Mouse (Mus musculus) stomach, embryonic 14.5 days (tissue): Measurements from ENCODE around the gene Cep70. TPM values are rescaled to one million over a fixed set of nuclear protein-coding genes. Genes with fewer than 3 reads are reported as not detected.

Source experiments
- ATAC-seq: fragments of 200-750 bp; cut with Nextera tagmentation; 2 replicates; pipeline ENCODE4 v1.8.0; 2017; ENCODE audit warnings: low read depth, moderate TSS enrichment; ENCODE audit not compliant: insufficient number of reproducible peaks, insufficient read depth, low FRiP score
- H3K27ac ChIP-seq: fragments of 300-500 bp; sonication (generic); 2 replicates; pipeline ENCODE4 v1.5.1; 2014; ENCODE audit warnings: mild to moderate bottlenecking, low read length, moderate library complexity, mixed read lengths
- H3K27me3 ChIP-seq: fragments of 300-500 bp; sonication (generic); 2 replicates; pipeline ENCODE4 v1.6.1; 2014; ENCODE audit warnings: low read length, control low read depth, mixed read lengths; ENCODE audit not compliant: control insufficient read depth, insufficient read depth
- H3K36me3 ChIP-seq: fragments of 300-500 bp; sonication (generic); 2 replicates; pipeline ENCODE4 v1.6.1; 2014; ENCODE audit warnings: mild to moderate bottlenecking, control low read depth, low read length, moderate library complexity, mixed read lengths; ENCODE audit not compliant: control insufficient read depth, insufficient read depth
- H3K4me1 ChIP-seq: fragments of 300-500 bp; sonication (generic); 2 replicates; pipeline ENCODE4 v1.6.1; 2014; ENCODE audit warnings: low read length, control low read depth, mixed read lengths; ENCODE audit not compliant: control insufficient read depth, insufficient read depth
- H3K4me2 ChIP-seq: fragments of 300-500 bp; sonication (generic); replicated peaks from 2 replicates; pipeline ENCODE4 v1.6.1; 2014; ENCODE audit warnings: low read depth, low read length, control low read depth
- H3K4me3 ChIP-seq: fragments of 300-500 bp; sonication (generic); 2 replicates; pipeline ENCODE4 v1.5.1; 2014; ENCODE audit warnings: low read depth, low read length, control low read depth
- H3K9ac ChIP-seq: fragments of 300-500 bp; sonication (generic); replicated peaks from 2 replicates; pipeline ENCODE4 v1.6.1; 2014; ENCODE audit warnings: low read depth, mild to moderate bottlenecking, control low read depth, low read length, moderate library complexity, mixed read lengths
- H3K9me3 ChIP-seq: fragments of 300-500 bp; sonication (generic); 2 replicates; pipeline ENCODE4 v1.6.1; 2016; ENCODE audit warnings: low read depth, low read length, control low read depth; ENCODE audit not compliant: control insufficient read depth
- WGBS: fragments of 180-500 bp; shearing (Covaris S2); extraction: QIAGEN DNeasy Blood & Tissue Kit; methylation state at CpG from one replicate; pipeline ENCODE4 v1.1.7; 2014; 5-methylcytosine and 5-hydroxymethylcytosine counted together
- polyA plus RNA-seq: library from polyadenylated mRNA; unstranded; fragments of >200 nt; fragmentation: Nextera tagmentation; extraction: Ambion mirVana; gene quantifications from 2 replicates; pipeline ENCODE4 v1.2.1, GENCODE M21; 2014

The Cep70 gene
- polyA plus RNA-seq, 1 experiment from 2014 or later, result 37.9 TPM

GRCm38 (mm10) chr9:99325208-99325929, 82.2 kb downstream of the Cep70 start:
- WGBS, result 81% methylated on average over 7 of the region's 7 CpGs
- Histone ChIP-seq H3K4me2 (no peak overlapping the region), H3K4me1 (peaks cover 9% of the 10 kb centered on the region), H3K27me3 (no peaks in the 10 kb centered on the region), H3K4me3 (no peak overlapping the region), H3K9me3 (no peaks in the 10 kb centered on the region), H3K27ac (no peak overlapping the region), H3K9ac (no peak overlapping the region), H3K36me3 (no peaks in the 10 kb centered on the region)
- no peak for ATAC-seq

- Histone ChIP-seq H3K27ac (no peak overlapping the region), H3K4me3 (no peak overlapping the region), H3K9me3 (no peaks in the 10 kb centered on the region), H3K9ac (no peak overlapping the region), H3K4me1 (peaks cover 9% of the 10 kb centered on the region), H3K4me2 (no peak overlapping the region), H3K27me3 (no peaks in the 10 kb centered on the region), H3K36me3 (no peaks in the 10 kb centered on the region)
- WGBS, result 83% methylated on average over 4 of the region's 4 CpGs
- no peak for ATAC-seq
These were observed 82.8 kb downstream of the Cep70 start for GRCm38 (mm10) chr9:99325961-99326360.

GRCm38 (mm10) chr9:99326881-99327280, 83.7 kb downstream of the Cep70 start:
- whole genome bisulfite sequencing, result 28% methylated on average over 4 of the region's 4 CpGs
- Histone ChIP-seq H3K36me3 (no peaks in the 10 kb centered on the region), H3K9me3 (no peaks in the 10 kb centered on the region), H3K4me3 (no peak overlapping the region), H3K4me2 (no peak overlapping the region), H3K27ac (no peak overlapping the region), H3K9ac (no peak overlapping the region), H3K4me1 (peaks cover 9% of the 10 kb centered on the region), H3K27me3 (no peaks in the 10 kb centered on the region)
- no peak for ATAC-seq

GRCm38 (mm10) chr9:99336538-99336937, 93.4 kb downstream of the Cep70 start:
- no peak overlapping the region for H3K27ac ChIP-seq
- ATAC-seq, result no peak
- H3K27me3 ChIP-seq, result no peaks in the 10 kb centered on the region
- H3K9me3 ChIP-seq, result no peaks in the 10 kb centered on the region
- 78% methylated on average over 4 of the region's 4 CpGs for WGBS
- H3K4me3 ChIP-seq, result no peak overlapping the region
- H3K4me2 ChIP-seq, result no peak overlapping the region
- H3K9ac ChIP-seq, result no peak overlapping the region
- H3K36me3 ChIP-seq, result no peaks in the 10 kb centered on the region
- no peaks in the 10 kb centered on the region for H3K4me1 ChIP-seq

GRCm38 (mm10) chr9:99338293-99338692, 95.1 kb downstream of the Cep70 start:
- no peaks in the 10 kb centered on the region for H3K36me3 ChIP-seq
- H3K27me3 ChIP-seq, result no peaks in the 10 kb centered on the region
- H3K27ac ChIP-seq, result no peak overlapping the region
- no peak overlapping the region for H3K9ac ChIP-seq
- WGBS, result 91% methylated on average over 1 of the region's 1 CpGs
- no peaks in the 10 kb centered on the region for H3K4me1 ChIP-seq
- H3K4me2 ChIP-seq, result no peak overlapping the region
- no peaks in the 10 kb centered on the region for H3K9me3 ChIP-seq
- ATAC-seq, result no peak
- H3K4me3 ChIP-seq, result no peak overlapping the region

- no peak overlapping the region for H3K27ac ChIP-seq
- no peaks in the 10 kb centered on the region for H3K9me3 ChIP-seq
- no peak overlapping the region for H3K4me3 ChIP-seq
- H3K36me3 ChIP-seq, result no peaks in the 10 kb centered on the region
- no peaks in the 10 kb centered on the region for H3K27me3 ChIP-seq
- H3K4me1 ChIP-seq, result no peaks in the 10 kb centered on the region
- H3K4me2 ChIP-seq, result no peak overlapping the region
- 82% methylated on average over 1 of the region's 1 CpGs for WGBS
- ATAC-seq, result no peak
- no peak overlapping the region for H3K9ac ChIP-seq
These were observed 96.0 kb downstream of the Cep70 start for GRCm38 (mm10) chr9:99339182-99339581.

- H3K27ac ChIP-seq, result no peak overlapping the region
- H3K36me3 ChIP-seq, result no peaks in the 10 kb centered on the region
- no peaks in the 10 kb centered on the region for H3K9me3 ChIP-seq
- 75% methylated on average over 12 of the region's 12 CpGs for whole genome bisulfite sequencing
- H3K4me2 ChIP-seq, result no peak overlapping the region
- ATAC-seq, result no peak
- no peak overlapping the region for H3K9ac ChIP-seq
- no peaks in the 10 kb centered on the region for H3K4me1 ChIP-seq
- H3K27me3 ChIP-seq, result no peaks in the 10 kb centered on the region
- H3K4me3 ChIP-seq, result no peak overlapping the region
These were observed 97.0 kb downstream of the Cep70 start for GRCm38 (mm10) chr9:99340126-99340525.

GRCm38 (mm10) chr9:99341600-99341999, 98.4 kb downstream of the Cep70 start:
- Histone ChIP-seq H3K4me1 (no peaks in the 10 kb centered on the region), H3K4me3 (no peak overlapping the region), H3K9ac (no peak overlapping the region), H3K4me2 (no peak overlapping the region), H3K27ac (no peak overlapping the region), H3K36me3 (no peaks in the 10 kb centered on the region), H3K27me3 (no peaks in the 10 kb centered on the region), H3K9me3 (no peaks in the 10 kb centered on the region)
- WGBS, result 45% methylated on average over 3 of the region's 3 CpGs
- no peak for ATAC-seq

GRCm38 (mm10) chr9:99345351-99345792, 102.2 kb downstream of the Cep70 start:
- Histone ChIP-seq H3K27me3 (no peaks in the 10 kb centered on the region), H3K4me1 (no peaks in the 10 kb centered on the region), H3K4me2 (no peak overlapping the region), H3K4me3 (no peak overlapping the region), H3K9ac (no peak overlapping the region), H3K9me3 (no peaks in the 10 kb centered on the region), H3K36me3 (no peaks in the 10 kb centered on the region), H3K27ac (no peak overlapping the region)
- WGBS, result 45% methylated on average over 4 of the region's 4 CpGs
- ATAC-seq, result no peak
